Mouse (Mus musculus): Measurements from ENCODE around the gene Adgrg6. TPM values are rescaled to one million over a fixed set of nuclear protein-coding genes. Genes with fewer than 3 reads are reported as not detected.

Gene Adgrg6
- 1.9 and 2.2 TPM in 2 replicates for polyA plus RNA-seq (2012; rRNA removed)

DNA sequence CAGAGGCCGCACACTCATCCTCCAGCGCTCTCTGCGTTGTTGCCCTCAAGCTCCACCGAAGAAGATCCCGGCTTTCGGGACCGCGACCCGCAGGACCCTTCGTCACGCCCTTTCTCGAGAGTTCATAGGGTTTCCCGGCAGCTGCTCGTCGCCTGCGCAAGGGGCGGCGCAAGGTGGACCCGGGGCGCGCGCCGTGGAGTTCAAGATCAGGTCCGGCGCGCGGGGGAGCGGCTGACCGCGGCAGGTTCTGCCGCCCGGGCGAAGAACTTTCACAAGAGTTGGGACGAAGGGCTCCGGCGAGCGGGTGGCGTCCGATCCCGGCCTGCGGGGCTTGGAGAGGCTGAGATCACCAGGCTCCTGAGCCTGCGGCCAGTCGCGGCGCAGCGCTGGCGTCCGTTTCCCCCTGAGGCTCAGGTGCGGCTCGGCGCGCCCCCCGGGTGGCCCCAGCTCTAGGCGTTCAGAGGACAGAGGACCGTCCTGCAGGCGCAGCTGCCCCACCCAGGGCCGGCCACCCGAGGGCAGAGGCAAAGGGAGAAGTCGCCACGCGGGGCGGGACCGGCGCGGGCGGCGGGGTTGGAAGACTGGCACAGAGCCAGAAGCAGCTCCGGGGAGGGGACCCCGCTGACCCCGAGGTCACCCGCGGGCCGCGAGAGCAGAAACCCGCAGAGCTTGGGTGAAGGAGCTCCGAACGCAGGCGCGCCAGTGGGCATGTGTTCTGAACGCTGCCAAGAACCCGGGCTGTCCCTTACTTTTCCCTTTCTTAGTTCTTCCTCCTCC, at the start of gene Adgrg6:
TSS of gene Adgrg6 (minus strand) at position 719 of the 777 bp plus-strand sequence.
- no peak within 1 kb of the TSS for H3K27ac ChIP-seq (ENCODE audit: insufficient read depth, low read length)
- H3K4me3 ChIP-seq (ENCODE audit: insufficient read depth, low read length) = peak within 1 kb of the TSS; percentile 29
- no peaks in the 10 kb centered on the region for H3K4me1 ChIP-seq (ENCODE audit: control insufficient read depth, insufficient read depth, low read length)
- TF ChIP-seq CTCF (IDR thresholded peaks at IDR 0.05; ENCODE audit: extremely low read depth, insufficient read depth, low read length) (no peak), POLR2A (IDR thresholded peaks at IDR 0.05; ENCODE audit: extremely low read depth, insufficient read depth, low read length) (no peak)

DNA sequence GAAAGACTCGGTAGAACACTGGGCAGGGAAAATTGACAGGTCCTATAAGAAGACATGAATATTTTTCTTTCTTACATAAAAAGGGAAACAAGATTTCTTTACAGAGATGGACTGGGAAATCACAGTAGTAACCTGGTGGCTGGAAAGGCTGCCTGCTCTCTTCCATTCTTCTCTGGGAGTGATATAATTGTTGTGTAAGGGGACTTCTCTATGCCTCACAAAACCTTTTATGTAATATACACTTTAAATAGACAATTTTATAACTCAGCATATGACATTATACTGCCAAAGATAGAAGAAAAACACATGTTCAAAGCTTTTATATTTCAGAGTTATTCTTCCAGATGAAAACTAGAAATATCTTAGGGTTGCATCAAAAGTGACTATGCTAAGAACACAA, 46.8 kb upstream of the Adgrg6 start:
- no peak for TF ChIP-seq POLR2A (IDR thresholded peaks at IDR 0.05; ENCODE audit: extremely low read depth, insufficient read depth, low read length)
- TF ChIP-seq CTCF (IDR thresholded peaks at IDR 0.05; ENCODE audit: extremely low read depth, insufficient read depth, low read length) = no peak
- H3K4me3 ChIP-seq (ENCODE audit: insufficient read depth, low read length) = no peak overlapping the region

DNA sequence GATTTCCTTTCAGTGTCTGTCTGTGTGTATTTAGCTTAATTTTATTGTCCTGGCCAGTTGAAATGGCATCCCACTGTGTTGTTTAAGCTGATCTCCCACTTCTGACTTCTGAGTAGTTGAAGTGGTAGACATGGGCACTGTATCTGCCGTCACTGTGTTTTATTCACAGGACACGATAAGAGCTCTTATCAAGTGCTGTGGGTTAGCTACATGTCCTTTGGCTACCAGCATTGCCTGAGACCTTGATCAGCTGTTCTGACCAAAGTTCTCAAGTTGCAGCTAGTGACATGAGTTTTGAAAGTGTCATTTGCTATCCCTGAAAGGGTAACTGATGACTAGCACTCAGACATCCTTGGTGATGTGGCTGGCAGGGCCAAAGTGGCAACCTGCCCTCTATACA, 45.4 kb upstream of the Adgrg6 start:
- H3K4me3 ChIP-seq (ENCODE audit: insufficient read depth, low read length) = no peak overlapping the region
- no peak for TF ChIP-seq CTCF (IDR thresholded peaks at IDR 0.05; ENCODE audit: extremely low read depth, insufficient read depth, low read length)
- no peak for TF ChIP-seq POLR2A (IDR thresholded peaks at IDR 0.05; ENCODE audit: extremely low read depth, insufficient read depth, low read length)
- H3K4me1 ChIP-seq (ENCODE audit: control insufficient read depth, insufficient read depth, low read length) = no peaks in the 10 kb centered on the region
- H3K27ac ChIP-seq (ENCODE audit: insufficient read depth, low read length) = no peak overlapping the region

More for the DNA sequence above, 46.8 kb upstream of the Adgrg6 start:
- Histone ChIP-seq H3K4me1 (ENCODE audit: control insufficient read depth, insufficient read depth, low read length) (no peaks in the 10 kb centered on the region), H3K27ac (ENCODE audit: insufficient read depth, low read length) (no peak overlapping the region)

DNA sequence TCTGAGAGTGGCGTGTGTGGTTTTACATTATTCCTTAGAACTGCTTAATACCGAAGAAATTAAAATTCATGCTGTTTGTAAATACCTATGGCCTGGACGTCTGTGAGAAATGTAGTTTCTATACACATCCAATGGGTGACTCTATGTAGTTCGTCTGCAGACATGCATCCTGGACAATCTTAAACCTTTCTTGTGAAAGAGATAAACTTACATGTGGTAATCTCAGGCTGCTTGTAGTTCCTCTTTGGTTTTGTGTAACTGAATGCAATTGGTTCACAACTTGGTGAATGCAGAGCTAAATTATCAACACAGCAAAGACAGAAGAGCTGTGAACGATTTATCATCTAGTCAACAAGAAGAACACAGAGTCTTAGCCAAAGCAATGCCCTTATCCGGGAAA, 44.2 kb upstream of the Adgrg6 start:
- Histone ChIP-seq H3K4me1 (ENCODE audit: control insufficient read depth, insufficient read depth, low read length) (no peaks in the 10 kb centered on the region), H3K27ac (ENCODE audit: insufficient read depth, low read length) (no peak overlapping the region), H3K4me3 (ENCODE audit: insufficient read depth, low read length) (no peak overlapping the region)
- TF ChIP-seq CTCF (IDR thresholded peaks at IDR 0.05; ENCODE audit: extremely low read depth, insufficient read depth, low read length) (no peak), POLR2A (IDR thresholded peaks at IDR 0.05; ENCODE audit: extremely low read depth, insufficient read depth, low read length) (no peak)

GRCm38 (mm10) chr10:14583496-14583895, 38.0 kb upstream of the Adgrg6 start:
- H3K27ac ChIP-seq (ENCODE audit: insufficient read depth, low read length) = no peak overlapping the region
- no peak overlapping the region for H3K4me3 ChIP-seq (ENCODE audit: insufficient read depth, low read length)
- no peaks in the 10 kb centered on the region for H3K4me1 ChIP-seq (ENCODE audit: control insufficient read depth, insufficient read depth, low read length)
- TF ChIP-seq POLR2A (IDR thresholded peaks at IDR 0.05; ENCODE audit: extremely low read depth, insufficient read depth, low read length) (no peak), CTCF (IDR thresholded peaks at IDR 0.05; ENCODE audit: extremely low read depth, insufficient read depth, low read length) (no peak)

DNA sequence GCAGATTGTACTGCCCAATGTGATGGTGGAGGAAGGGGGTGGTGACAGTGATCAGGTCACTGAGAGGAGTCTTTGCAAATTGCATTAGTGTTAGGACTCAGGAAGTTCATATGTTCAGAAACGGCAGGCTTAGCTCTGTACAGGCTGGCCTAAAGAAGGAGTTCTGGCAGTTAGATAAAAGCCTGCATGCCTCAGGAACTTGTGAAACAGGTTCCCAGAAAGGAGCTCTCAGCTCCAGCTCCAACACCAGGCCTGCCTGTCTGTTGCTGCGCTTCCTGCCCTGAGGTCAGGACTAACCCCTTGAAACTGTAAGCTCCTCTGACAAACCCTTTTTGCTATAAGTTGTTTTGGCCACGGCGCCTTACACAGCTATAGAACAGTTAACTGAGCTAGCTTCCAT, 28.8 kb upstream of the Adgrg6 start:
- no peak overlapping the region for H3K27ac ChIP-seq (ENCODE audit: insufficient read depth, low read length)
- no peaks in the 10 kb centered on the region for H3K4me1 ChIP-seq (ENCODE audit: control insufficient read depth, insufficient read depth, low read length)
- no peak for TF ChIP-seq POLR2A (IDR thresholded peaks at IDR 0.05; ENCODE audit: extremely low read depth, insufficient read depth, low read length)
- TF ChIP-seq CTCF (IDR thresholded peaks at IDR 0.05; ENCODE audit: extremely low read depth, insufficient read depth, low read length) = no peak
- H3K4me3 ChIP-seq (ENCODE audit: insufficient read depth, low read length) = no peak overlapping the region

DNA sequence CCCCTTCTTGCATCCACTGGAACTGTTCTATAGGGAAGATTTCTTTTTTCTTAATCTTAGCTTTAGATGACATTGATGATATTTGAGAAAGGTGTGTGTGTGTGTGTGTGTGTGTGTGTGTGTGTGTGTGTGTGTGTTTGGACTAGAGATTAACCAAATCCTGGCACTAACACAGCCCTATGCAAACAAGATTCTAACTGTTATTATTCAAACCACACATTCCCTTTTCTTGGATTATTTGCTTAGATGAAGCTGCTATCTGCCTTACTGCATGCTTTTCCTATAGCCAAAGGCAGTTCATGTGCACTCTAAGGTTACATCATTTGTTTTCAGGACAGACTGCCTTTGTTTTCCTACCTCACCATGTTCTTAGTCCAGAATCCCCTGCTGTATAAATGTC, 25.7 kb upstream of the Adgrg6 start:
- Histone ChIP-seq H3K27ac (ENCODE audit: insufficient read depth, low read length) (no peak overlapping the region), H3K4me3 (ENCODE audit: insufficient read depth, low read length) (no peak overlapping the region), H3K4me1 (ENCODE audit: control insufficient read depth, insufficient read depth, low read length) (no peaks in the 10 kb centered on the region)
- TF ChIP-seq CTCF (IDR thresholded peaks at IDR 0.05; ENCODE audit: extremely low read depth, insufficient read depth, low read length) = no peak
- TF ChIP-seq POLR2A (IDR thresholded peaks at IDR 0.05; ENCODE audit: extremely low read depth, insufficient read depth, low read length) = no peak

- Histone ChIP-seq H3K27ac (ENCODE audit: insufficient read depth, low read length) (no peak overlapping the region), H3K4me3 (ENCODE audit: insufficient read depth, low read length) (no peak overlapping the region), H3K4me1 (ENCODE audit: control insufficient read depth, insufficient read depth, low read length) (no peaks in the 10 kb centered on the region)
- TF ChIP-seq CTCF (IDR thresholded peaks at IDR 0.05; ENCODE audit: extremely low read depth, insufficient read depth, low read length) = no peak
- no peak for TF ChIP-seq POLR2A (IDR thresholded peaks at IDR 0.05; ENCODE audit: extremely low read depth, insufficient read depth, low read length)
Measured at GRCm38 (mm10) chr10:14570616-14571015, 25.2 kb upstream of the Adgrg6 start.

DNA sequence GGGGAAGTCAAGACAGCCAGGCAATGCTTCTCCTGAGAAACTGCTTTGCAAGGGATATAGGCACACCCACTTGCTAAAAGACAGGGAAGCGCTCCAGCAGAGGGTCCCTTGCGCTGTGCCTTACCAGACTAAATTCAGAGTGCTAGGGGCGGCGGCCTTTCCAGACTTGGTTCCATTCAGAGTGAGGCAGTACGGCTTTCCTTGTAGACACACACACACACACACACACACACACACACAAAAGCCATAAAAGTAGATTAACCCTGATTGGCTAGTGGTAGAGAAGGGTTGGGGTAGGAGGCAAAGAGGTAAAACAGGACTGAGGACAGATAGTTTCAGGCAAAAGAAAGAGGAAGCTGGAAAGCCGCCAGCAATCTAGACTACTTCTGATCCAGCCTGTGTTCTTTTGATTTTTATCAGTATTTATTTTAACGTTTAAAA, 672 bp upstream of the Adgrg6 start:
- Histone ChIP-seq H3K4me1 (ENCODE audit: control insufficient read depth, insufficient read depth, low read length) (no peaks in the 10 kb centered on the region), H3K4me3 (ENCODE audit: insufficient read depth, low read length) (no peak overlapping the region), H3K27ac (ENCODE audit: insufficient read depth, low read length) (no peak overlapping the region)
- TF ChIP-seq CTCF (IDR thresholded peaks at IDR 0.05; ENCODE audit: extremely low read depth, insufficient read depth, low read length) = no peak
- TF ChIP-seq POLR2A (IDR thresholded peaks at IDR 0.05; ENCODE audit: extremely low read depth, insufficient read depth, low read length) = no peak

DNA sequence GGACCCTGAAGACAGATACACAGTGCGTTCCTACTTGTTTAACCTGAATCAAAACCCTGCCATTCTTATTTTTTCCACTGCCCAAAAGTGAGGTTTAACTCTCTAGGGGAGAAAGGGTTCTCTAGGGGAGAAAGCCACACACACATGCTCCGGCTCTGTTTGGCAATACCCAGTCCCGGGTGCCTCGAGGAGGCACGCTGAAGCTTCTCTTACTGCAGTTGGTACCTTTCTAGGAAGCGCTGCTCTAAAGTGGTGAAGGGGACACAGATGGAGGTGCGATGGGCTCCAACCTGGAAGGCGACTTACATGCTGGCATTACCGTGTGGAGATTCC, 885 bp downstream of the Adgrg6 start:
- Histone ChIP-seq H3K4me1 (ENCODE audit: control insufficient read depth, insufficient read depth, low read length) (no peaks in the 10 kb centered on the region), H3K27ac (ENCODE audit: insufficient read depth, low read length) (no peak overlapping the region), H3K4me3 (ENCODE audit: insufficient read depth, low read length) (peak overlapping the region; percentile 29; the same call in 1 of the 2 replicates)
- TF ChIP-seq POLR2A (IDR thresholded peaks at IDR 0.05; ENCODE audit: extremely low read depth, insufficient read depth, low read length) (no peak), CTCF (IDR thresholded peaks at IDR 0.05; ENCODE audit: extremely low read depth, insufficient read depth, low read length) (no peak)
